Mouse (Mus musculus) embryo, embryonic 10 days (tissue): ENCODE results near the gene Fam229b.

ENCODE experiments used
- DNase-seq: peaks from one replicate; pipeline ENCODE4 v3.0.0-alpha.2; 2015; ENCODE audit warnings: low spot score

Fam229b gene

GRCm38 (mm10) chr10:39133462-39134310, at the start of gene Fam229b, which contains the start of gene Tube1:
Gene Fam229b (minus strand): TSS chr10:39133914.
Gene Tube1 (plus strand): TSS chr10:39133976.
- peak; percentile 98 for DNase-seq

GRCm38 (mm10) chr10:39176981-39177380, 43.3 kb upstream of the Fam229b start:
- no peak for DNase-seq

- peak; percentile 57 for DNase-seq
Observed at GRCm38 (mm10) chr10:39173077-39173476, 39.4 kb upstream of the Fam229b start.

- no peak for DNase-seq
Observed at GRCm38 (mm10) chr10:39172540-39172931, 38.8 kb upstream of the Fam229b start.

- peak; percentile 96 for DNase-seq
Observed at GRCm38 (mm10) chr10:39171603-39172539, 38.2 kb upstream of the Fam229b start.

GRCm38 (mm10) chr10:39171134-39171533, 37.4 kb upstream of the Fam229b start:
- peak; percentile 97 for DNase-seq

- DNase-seq: no peak
Observed at GRCm38 (mm10) chr10:39170706-39171105, 37.0 kb upstream of the Fam229b start.

- DNase-seq: peak; percentile 78
Observed at GRCm38 (mm10) chr10:39170181-39170580, 36.5 kb upstream of the Fam229b start.

GRCm38 (mm10) chr10:39169642-39170041, 35.9 kb upstream of the Fam229b start:
- no peak for DNase-seq

- DNase-seq: no peak
Observed at GRCm38 (mm10) chr10:39167611-39168010, 33.9 kb upstream of the Fam229b start.

- DNase-seq: no peak
Observed at GRCm38 (mm10) chr10:39165632-39166115, 32.0 kb upstream of the Fam229b start.

- DNase-seq: no peak
Observed at GRCm38 (mm10) chr10:39163694-39164093, 30.0 kb upstream of the Fam229b start, which contains the start of gene Ccn6. Gene Ccn6 (minus strand): TSS chr10:39163794.

- DNase-seq: no peak
Observed at GRCm38 (mm10) chr10:39162666-39163484, 29.2 kb upstream of the Fam229b start.

- DNase-seq: no peak
Observed at GRCm38 (mm10) chr10:39161406-39161805, 27.7 kb upstream of the Fam229b start.

GRCm38 (mm10) chr10:39158306-39158705, 24.6 kb upstream of the Fam229b start:
- DNase-seq: no peak

GRCm38 (mm10) chr10:39157321-39157720, 23.6 kb upstream of the Fam229b start:
- DNase-seq: no peak

GRCm38 (mm10) chr10:39156719-39157118, 23.0 kb upstream of the Fam229b start:
- no peak for DNase-seq

GRCm38 (mm10) chr10:39142216-39142615, 8.5 kb upstream of the Fam229b start:
- no peak for DNase-seq

GRCm38 (mm10) chr10:39141401-39141800, 7.7 kb upstream of the Fam229b start:
- no peak for DNase-seq

GRCm38 (mm10) chr10:39140843-39141242, 7.1 kb upstream of the Fam229b start:
- DNase-seq: peak; percentile 37

GRCm38 (mm10) chr10:39138761-39139160, 5.0 kb upstream of the Fam229b start:
- DNase-seq: no peak
